Mouse (Mus musculus) adrenal gland, postnatal 10 days (tissue): Measurements from ENCODE around the gene Baz1a. TPM values are rescaled to one million over a fixed set of nuclear protein-coding genes. Genes with fewer than 3 reads are reported as not detected.
"Not testable (repeated sequence)": the region's sequence is repeated elsewhere in the genome, so short reads cannot be mapped to it uniquely, and the experiment has no call there.

Source experiments
- DNase-seq: peaks from one replicate; pipeline ENCODE4 v3.0.0; 2021; ENCODE audit warnings: mixed read lengths
- total RNA-seq, 2 experiments: library from RNA; stranded (reverse); gene quantifications; 2 replicates each; pipeline ENCODE4 v1.2.3; 2021

Gene Baz1a
- total RNA-seq, 2 experiments from 2014 or later: 22.0 to 27.1 TPM

DNA sequence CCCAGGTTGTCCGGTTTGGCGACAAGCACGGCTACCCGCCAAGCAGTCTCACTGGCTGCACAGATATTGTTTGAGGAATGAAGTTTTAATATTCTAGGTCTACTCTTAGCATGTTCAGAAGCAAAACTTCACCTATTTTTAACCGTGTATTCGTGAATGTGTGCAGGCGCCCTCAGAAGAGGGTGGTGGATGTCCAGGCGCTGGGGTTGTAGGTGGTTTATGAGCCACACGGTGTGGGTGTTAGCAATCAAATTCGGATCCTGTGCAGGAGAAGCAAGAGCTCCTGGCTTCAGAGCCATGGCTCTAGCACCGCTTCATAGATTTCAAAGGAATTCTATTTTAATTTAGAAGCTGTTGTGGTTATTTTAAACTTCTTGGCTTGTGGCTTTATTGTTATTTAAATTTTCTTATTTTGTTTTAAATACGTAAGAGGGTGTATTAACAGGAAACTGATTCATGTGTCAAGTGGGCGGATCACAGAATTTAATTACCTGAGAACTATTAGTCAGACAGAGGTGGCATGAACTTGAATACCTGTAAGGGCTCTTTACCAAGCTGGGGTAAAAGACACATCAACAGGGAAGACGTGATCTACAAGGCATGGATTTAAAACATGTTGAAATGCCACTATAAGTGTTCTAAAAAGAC is 6.7 kb downstream of the Baz1a start:
- DNase-seq: no peak

DNA sequence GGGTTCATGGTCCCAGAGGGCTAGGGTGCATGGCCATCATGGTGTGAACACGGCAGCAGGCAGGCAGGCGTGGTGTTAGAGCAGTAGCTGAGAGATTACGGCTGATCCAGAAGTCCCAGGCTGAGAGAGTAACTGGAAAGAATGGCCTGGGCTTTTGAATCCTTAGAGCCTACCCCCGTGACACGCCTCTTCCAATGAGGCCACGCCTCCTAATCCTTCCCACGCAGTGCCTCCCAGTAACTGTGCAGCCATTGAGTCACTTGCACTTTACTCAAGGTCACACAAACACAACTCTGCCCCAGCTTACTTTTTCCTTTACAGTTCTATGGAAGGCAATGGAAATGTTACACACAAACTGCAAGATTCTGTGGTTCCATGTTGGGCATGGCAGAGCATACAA is 8.1 kb downstream of the Baz1a start:
- no peak for DNase-seq

DNA sequence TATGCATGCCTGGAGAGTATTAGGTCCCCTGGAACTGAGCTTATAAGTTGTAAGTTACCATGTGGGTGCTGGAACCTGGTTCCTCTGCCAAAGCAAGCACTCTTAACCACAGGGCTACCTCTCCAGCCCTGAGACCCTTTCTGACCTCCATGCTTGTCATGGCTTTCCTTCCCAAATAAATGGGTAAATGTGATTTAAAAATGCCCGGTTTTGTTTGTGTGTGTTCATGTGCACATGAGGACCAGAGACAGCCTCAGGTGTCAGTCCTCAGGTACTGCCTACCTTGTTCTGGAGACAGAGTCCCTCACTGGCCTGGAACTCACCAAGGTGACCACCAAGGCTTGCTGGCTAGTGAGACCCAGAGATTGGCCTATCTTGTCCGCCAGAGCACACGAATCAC is 9.8 kb downstream of the Baz1a start:
- no peak for DNase-seq

DNA sequence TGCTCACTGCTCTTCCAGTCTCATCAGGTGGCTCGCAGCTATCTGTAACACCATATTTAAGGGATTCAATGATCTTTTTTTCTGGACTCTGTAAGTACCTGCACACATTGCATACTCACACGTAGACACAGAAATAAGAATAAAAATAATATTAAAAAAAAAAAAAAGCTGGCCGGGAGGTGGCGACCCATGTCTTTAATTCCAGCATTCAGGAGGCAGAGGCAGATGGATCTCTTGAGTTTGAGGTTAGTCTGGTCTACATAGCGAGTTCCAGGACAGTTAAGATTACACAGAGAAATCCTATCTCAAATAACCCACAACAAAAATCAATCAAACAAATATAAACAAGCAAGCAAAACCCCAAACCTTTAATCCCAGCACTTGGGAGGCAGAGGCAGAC is 10.3 kb downstream of the Baz1a start:
- no peak for DNase-seq

DNA sequence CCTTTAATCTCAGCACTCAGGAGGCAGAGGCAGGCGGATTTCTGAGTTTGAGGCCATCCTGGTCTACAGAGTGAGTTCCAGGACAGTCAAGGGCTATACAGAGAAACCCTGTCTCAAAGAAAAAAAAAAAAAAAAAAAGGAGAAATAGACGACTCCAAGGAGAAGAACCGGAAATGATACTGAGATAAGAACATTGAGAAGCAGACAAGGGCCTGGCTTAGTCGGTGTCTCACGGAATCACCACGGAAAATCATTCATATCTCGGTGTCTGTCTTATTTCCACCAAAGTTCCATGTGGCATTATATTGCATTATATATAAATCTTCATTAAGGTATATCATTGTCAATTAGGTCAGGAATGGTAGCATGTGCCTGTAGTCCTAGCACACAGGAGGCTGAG is 11.6 kb downstream of the Baz1a start:
- not testable (repeated sequence) for DNase-seq

DNA sequence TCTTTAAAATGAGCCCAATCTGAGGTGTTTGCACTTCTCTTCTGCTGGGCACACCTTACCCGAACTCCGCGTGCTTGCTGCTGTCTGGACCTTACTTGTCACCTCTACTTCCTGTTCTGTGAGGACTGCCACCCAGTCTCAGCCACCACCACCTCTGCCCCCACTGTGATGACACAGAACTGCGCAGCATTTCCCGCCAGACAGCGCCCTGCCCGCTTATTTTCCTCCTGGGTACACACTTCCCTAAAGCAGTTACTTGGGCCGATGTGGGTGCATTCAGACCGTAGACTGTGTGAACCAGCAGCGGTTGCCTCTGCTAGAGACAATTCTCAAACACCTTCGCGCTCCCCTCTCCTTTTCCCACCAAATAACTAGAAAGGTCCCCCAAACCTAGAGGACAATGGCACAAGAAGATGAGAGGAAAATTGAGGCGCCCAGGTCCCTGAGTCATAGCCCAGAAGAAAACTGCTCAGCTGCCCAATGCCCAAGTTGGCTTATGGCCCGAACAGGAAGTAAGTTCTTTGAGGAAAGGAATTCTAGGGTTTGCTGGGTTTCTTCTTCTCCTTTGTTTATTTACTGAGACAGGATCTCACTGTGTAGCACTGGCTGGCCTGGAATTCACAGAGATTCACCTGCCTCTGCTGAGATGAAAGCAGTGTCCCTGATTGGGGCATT is 15.0 kb downstream of the Baz1a start:
- DNase-seq: peak; percentile 28

DNA sequence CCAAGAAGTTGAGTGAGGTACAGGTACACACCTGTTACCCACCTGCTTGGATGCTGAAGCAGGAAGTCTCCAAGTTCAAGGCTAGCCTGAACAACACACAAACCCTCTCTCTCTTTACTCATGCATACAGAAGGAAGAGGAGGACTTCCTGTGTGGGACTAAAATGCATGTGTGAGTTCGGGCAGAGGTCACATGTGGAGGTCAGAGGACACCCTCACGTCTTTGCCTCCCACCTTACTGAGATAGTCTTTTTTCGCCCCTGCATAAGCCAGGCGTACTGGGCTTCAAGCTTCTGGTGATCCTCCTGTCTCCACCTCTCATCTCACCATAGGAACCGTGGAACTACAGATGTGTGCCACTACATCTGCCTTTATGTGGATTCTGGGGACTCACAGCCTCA is 15.7 kb downstream of the Baz1a start:
- no peak for DNase-seq

DNA sequence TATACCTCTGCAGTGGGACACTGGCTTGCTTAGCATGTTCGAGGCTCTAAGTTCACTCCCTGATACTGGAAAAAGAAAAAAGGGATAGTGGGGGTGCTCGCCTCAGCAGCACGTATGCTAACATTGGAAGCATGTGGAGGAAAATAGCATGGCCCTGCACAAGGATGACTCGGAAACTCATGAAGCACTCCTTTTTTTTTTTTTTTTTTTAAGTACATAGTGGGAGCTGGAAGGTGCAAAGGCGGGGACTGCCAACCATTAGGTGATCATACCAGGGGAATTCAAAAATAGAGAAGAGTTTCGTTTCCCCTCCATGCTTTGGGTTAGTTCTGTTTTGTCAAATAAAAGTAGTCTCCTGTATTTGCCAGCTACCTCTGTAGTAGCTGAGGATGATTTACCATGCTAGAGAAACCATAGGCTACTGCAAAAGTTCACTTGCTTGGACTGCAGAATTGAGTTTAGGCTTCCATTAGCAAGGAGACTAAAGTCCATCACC is 17.1 kb downstream of the Baz1a start:
- DNase-seq: no peak

DNA sequence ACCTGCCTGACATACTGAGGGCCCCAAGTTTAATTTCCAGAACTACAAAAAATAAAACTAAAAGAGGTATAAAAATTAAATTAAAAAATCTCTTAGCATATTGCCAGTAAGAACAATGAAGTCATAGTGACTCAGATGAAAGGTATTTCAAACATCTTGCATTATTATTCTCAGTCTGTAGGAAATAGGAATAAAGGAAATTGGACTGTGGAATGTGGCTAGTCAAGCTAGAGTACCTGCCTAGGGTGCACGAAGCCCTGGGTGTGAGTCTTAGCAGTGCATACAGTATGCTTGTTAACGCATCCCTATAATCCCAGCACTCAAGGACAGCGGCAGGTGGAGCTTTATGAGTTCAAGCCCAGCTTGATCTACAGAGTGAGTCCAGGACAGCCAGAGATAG is 18.2 kb downstream of the Baz1a start:
- no peak for DNase-seq

DNA sequence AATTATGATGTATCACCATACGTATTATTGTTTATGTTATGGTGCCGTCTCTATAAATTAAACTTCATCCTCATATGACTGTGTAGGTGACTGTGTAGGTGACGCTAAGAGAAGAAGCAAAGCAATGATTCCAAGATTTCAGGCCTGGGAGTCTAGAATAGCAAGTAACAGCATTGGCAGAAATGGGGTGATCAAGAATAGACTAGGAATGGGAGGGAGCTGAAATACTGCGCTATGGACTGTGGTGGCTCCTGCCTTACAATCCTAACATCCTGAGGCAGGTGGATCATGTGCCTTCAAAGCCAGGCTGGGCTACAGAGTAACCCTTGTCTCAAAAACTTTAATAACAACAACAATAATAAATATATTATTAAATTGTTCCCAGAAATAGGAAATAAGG is 19.7 kb downstream of the Baz1a start:
- DNase-seq: no peak

DNA sequence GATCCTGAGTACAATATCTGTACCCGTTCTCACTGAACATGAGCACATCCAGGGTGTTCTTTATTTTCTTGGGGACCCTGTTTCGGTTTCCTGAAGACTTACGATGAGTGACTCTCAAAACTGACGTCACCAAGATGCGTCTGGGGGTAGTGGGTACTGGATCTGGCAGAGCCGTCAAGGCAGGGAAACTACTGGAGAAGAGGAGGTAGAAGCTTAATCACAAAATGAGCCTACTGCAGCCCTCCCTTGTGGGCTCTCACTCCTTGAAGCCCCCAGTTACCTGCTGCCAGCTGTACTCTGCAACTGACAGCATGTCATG is 20.1 kb downstream of the Baz1a start:
- DNase-seq: no peak

DNA sequence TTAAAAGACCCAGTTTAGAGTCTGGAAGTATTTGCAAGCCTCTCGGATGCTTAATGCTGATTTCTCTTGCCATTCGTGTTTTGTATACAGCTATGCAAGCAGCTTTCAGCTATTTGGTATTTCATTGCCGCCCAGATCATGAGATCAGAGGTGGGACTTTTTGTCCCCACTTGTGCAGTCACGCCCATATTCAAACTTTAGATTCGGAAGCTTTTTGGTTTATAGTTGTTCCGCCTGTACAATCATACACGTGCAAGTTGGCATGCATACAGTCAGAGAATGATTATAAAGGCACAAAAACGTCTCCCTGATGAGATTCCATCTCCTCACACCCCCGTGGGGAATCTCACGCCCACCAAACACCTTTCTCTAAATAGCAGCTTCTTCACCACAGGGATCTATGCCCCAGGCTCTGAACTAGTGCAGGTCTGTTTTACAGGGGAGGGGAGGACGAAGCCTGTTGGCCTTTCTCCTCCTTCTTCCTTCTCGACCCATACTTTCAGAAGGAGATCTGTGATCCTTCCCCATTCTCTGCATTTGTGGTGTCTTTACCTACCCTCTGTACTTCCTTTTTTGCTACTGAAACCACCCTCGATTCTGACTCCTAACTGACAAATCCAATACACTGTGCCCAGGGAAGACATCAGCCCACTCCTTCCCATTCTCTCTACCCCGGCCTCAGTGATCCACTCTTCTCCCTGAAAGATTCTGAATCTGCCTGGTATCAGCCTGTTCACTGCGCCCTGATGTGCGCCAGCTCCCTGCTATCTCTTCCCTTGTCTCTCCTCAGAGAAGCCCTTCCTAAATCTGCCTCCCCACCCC is 20.7 kb downstream of the Baz1a start:
- DNase-seq: no peak

DNA sequence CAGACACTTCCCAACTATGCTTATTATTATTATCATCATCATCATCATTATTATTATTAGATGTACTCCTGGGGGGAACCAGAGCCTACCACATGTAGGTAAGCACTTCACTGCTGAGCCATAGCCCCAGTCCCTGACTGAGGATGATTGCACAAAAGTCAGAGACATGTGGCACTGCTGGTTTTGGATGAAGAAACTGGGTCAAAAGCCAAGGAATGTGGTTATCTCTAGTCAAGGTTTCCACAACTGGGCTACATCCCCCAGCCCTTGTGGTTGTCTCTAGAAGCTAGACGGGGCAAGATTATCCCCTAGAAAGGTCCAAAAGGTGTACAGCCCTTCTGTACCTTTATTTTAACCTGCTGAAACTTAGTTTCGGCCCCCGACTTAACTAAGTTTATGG is 21.3 kb downstream of the Baz1a start:
- DNase-seq: peak; percentile 16

DNA sequence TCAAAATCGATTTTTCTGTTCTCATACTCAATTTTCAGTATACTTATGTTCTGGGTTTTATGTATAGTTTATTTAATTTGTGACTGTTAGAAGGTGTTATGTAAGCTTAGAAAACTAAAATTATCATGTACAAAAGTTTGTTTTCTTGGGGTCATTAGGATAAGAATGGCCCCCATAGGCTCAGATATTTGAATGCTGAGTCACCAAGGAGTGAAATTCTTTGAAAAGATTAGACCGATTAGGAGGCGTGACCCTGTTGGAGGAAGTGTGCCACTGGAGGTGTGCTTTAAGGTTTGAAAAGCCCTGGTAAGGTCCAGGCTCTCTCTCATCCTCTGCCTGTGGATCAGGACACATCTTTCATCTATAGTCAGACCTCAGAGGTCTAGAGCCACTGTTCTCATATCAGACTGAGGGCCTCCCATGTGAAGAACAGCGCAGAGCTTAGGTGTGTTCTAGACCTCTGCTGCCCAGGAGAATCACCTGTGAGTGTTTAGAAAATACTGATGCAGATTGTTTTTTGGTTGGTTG is 25.8 kb downstream of the Baz1a start:
- DNase-seq: no peak

DNA sequence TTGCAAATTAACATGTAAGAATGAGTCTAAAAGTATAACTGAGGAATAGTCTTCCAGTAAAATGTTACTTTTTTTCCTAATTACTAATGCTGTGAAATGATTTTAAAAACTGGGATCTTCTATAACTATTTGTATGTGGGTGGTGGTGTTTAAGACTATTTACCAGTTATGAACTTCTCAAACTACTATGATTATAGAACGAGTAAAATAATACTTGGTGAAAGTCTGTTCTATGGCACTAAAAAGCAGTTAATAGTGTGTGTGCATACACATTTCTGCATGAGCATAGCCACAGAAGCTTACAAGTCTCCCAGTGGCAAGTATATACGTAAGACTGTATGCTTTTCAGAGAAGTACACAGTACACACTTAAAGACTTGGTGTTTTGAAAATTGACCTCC is 27.0 kb downstream of the Baz1a start:
- no peak for DNase-seq

DNA sequence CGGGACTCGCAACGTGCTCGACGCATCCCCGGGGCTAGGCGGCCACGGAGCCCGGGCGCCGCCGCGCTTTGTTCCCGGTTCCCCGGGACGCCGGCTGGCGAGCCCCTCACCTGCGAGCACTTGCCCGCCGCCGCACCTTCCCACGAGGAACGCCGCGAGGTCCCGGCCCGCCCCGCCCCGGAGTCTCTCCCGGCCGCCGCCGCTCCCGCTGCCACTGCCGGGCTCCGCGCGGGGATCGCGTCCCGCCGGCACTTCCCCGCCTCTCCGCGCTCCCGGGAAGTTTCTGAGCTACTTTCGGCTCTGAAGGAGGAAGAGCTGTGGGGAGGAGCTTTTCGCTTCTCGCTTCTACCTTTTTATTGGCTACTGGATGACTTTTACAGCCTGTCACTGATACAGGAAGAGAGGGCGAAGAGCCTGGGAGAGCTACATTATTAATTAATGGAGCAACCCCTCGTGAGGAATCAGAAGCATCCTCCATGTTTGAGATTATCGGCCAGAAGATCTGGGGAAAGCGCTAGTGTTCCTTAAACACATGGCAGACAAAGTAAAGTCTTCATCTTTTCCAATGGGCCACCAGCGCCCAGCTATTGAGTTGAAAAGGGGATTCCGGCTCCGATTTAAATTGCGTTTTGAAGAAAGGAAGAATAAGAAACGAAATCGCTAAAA is 28.0 kb downstream of the Baz1a start, which contains the start of gene Gm20403:
TSS of gene Gm20403 (minus strand) at position 478 of the 666 bp plus-strand sequence.
- DNase-seq: peak; percentile 87

DNA sequence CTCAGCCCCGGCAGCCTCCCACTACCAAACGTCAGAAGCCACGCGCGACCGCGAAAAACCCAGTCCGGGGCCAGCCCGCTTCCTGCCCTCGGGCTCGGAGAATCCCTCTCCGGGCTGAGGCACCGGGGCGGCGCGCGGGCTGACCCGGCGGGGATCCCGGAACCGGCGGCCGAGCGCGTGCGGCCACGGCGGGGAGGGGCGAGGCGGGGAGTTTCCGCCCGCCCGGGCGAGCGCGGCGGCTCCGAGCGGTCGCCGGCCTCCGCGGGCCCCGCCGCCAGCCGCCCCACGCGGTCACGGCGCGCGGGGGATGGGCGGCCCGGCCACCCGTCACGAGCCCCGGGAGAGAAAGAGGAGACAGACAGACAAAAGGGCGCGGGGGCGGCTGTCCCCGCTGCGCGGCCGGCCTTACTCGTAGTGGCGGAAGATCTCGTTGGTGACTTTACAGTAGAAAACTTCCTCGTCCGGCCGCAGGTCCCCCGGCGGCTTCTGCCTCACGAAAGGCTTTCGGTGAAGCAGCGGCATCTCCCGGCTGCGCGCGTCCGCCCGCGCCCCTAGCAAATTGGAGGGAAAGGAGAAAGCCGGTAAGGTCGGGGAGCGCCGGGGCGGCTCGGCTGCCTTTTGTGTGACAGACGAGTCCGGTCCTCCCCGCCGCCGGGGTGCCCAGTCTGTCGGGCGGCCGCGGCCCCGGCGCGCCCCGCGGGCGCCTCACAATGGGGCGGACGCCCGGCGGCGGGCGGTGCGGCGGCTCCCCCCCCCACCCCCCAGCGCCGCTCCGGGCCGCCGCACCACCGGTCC is 28.7 kb downstream of the Baz1a start:
- peak; percentile 71 for DNase-seq

DNA sequence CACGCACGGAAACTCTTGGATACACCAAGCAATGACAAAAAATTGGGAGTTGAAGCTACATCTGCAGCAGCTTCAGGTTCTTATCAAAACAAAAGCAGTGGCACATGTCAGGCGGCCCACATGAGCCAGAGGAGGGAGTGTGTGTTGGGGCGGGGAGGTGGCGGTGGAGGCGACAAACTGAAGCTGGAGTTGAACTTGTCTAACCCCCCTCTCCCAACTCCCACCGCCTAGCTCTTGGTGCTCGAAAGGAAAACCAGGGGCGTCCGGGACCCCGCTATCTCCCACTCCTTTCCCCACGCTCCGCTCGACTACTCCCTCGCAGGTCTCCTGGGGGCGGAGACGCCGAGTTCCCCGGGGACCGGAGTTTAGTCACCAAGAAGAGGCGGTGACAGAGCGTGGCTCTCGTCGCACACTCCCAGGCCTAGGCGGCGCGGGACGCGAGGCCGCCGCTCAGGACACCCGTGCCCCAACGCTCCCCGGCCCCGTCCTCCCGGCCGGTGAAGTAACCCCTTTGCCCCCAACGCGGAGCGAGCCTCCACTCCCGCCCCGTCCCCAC is 29.4 kb downstream of the Baz1a start:
- peak; percentile 86 for DNase-seq

DNA sequence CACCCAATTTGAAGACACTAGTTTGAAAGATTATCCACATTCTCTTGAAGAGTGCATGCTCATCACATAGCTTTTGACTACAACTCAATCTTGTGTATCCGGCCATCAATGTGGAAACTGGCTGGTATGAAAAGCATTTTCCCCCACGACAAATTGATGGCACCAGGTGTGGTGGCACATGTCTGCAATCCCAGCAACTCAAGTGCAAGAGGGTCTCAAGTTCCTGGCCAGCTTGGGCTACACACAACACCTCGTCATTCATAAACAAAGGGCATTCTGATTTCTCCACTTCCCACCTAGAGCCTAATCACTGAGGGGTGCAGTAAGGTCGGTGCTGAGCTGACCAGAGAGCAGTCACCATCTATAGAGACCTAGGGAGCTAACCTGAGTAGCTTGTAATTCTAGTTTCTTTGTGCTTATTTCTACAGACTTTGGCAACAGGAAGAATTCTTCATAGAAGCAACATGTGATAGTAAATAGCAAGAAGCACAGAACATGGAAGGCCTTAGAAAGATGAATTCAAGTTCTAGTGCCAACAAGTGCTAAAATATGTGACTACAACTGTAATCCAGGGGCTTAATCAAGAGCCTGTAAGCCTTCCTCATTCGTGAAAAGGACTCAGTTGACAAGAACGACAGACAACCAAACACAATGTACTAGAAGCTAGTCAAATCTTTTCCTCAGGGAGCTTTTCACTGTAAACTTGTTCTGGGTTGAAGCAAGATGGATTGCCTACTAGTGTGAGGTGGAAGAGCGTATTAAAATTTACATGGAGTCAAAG is 31.0 kb downstream of the Baz1a start:
- no peak for DNase-seq

DNA sequence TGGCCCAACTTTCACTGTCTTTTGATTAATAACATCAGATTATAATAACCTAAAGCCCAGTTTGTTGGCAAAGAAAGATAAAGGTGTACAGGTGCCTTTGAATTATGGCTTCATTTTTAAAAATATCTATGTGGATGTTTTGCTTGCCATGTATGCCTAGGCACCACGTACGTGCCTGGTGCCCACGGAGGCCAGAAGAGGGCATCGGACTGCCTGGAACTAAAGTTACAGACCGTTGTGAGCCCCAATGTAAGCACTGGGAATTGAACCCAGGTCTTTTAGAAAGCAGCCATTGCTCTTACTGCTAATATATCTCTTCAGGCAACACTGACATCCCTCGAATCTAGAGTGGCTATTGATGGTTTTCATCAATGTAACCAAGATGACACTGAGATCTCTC is 32.2 kb downstream of the Baz1a start:
- DNase-seq: no peak

DNA sequence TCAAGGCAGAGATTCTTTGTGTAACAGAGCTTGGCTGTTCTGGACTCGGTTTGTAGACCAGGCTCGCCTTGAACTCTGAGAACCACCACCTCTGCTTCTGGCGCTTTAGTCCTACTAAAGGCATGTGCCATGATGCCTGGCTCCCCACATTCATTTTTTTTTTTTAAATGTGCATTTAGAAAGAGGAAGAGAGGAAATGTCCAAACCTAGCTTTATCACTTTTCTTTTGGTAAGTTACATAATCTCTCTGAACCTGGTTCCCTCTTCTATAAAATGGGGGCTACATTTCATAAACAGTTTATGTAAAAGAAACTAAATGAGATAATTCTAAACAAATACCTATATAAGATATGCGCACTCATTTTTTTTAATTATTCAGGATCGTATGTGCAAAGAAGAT is 33.2 kb downstream of the Baz1a start:
- DNase-seq: no peak
